Mouse (Mus musculus) hindbrain, embryonic 14.5 days (tissue): Measurements from ENCODE around the gene Kcnh6. TPM values are rescaled to one million over a fixed set of nuclear protein-coding genes. Genes with fewer than 3 reads are reported as not detected.

Experiments
- ATAC-seq: fragments of 200-750 bp; cut with Nextera tagmentation; 2 replicates; pipeline ENCODE4 v1.8.0; 2017; ENCODE audit warnings: moderate number of reproducible peaks, mild to moderate bottlenecking, moderate TSS enrichment, moderate library complexity; ENCODE audit not compliant: low FRiP score
- DNase-seq: peaks from one replicate; pipeline ENCODE4 v3.0.0-alpha.2; 2015; ENCODE audit warnings: low spot score
- H3K27ac ChIP-seq: fragments of 300-500 bp; sonication (generic); 2 replicates; pipeline ENCODE4 v1.5.1; 2014; ENCODE audit warnings: mild to moderate bottlenecking, moderate library complexity
- H3K27me3 ChIP-seq: fragments of 300-500 bp; sonication (generic); 2 replicates; pipeline ENCODE4 v1.6.1; 2014; ENCODE audit warnings: mild to moderate bottlenecking, low read length, mixed read lengths; ENCODE audit not compliant: control insufficient read depth, insufficient read depth
- H3K36me3 ChIP-seq: fragments of 300-500 bp; sonication (generic); replicated peaks from 2 replicates; pipeline ENCODE4 v1.6.1; 2014; ENCODE audit not compliant: control insufficient read depth, insufficient read depth
- H3K4me1 ChIP-seq: fragments of 300-500 bp; sonication (generic); replicated peaks from 2 replicates; pipeline ENCODE4 v1.6.1; 2014; ENCODE audit warnings: antibody characterized with exemption, low read length, mixed read lengths; ENCODE audit not compliant: control insufficient read depth, insufficient read depth
- H3K4me2 ChIP-seq: fragments of 300-500 bp; sonication (generic); replicated peaks from 2 replicates; pipeline ENCODE4 v1.6.1; 2014; ENCODE audit warnings: mild to moderate bottlenecking, moderate library complexity
- H3K4me3 ChIP-seq: fragments of 300-500 bp; sonication (generic); replicated peaks from 2 replicates; pipeline ENCODE4 v1.5.1; 2014; ENCODE audit warnings: mild to moderate bottlenecking, low read length
- H3K9ac ChIP-seq: fragments of 300-500 bp; sonication (generic); 2 replicates; pipeline ENCODE4 v1.6.1; 2014
- H3K9me3 ChIP-seq: fragments of 300-500 bp; sonication (generic); 2 replicates; pipeline ENCODE4 v1.6.1; 2016; ENCODE audit warnings: low read length; ENCODE audit not compliant: control insufficient read depth
- WGBS: fragments of 180-500 bp; shearing (Covaris S2); extraction: QIAGEN DNeasy Blood & Tissue Kit; methylation state at CpG from one replicate; pipeline ENCODE4 v1.1.7; 2014; 5-methylcytosine and 5-hydroxymethylcytosine counted together
- polyA plus RNA-seq: library from polyadenylated mRNA; unstranded; fragments of >200 nt; fragmentation: Nextera tagmentation; extraction: Ambion mirVana; gene quantifications from 2 replicates; pipeline ENCODE4 v1.2.1, GENCODE M21; 2014

The Kcnh6 gene
- polyA plus RNA-seq, 1 experiment from 2014 or later, result 2.3 TPM

- no peaks in the 10 kb centered on the region; the same call in 1 of the 2 replicates for H3K27me3 ChIP-seq
- 79% methylated on average over 3 of the region's 3 CpGs for WGBS
- no peaks in the 10 kb centered on the region for H3K36me3 ChIP-seq
- H3K4me3 ChIP-seq, result no peak overlapping the region
- no peaks in the 10 kb centered on the region for H3K4me1 ChIP-seq
- DNase-seq (no peak), ATAC-seq (no peak)
- no peak overlapping the region for H3K27ac ChIP-seq
- H3K9me3 ChIP-seq, result no peaks in the 10 kb centered on the region
- no peak overlapping the region for H3K9ac ChIP-seq
- no peak overlapping the region for H3K4me2 ChIP-seq
Observed at GRCm38 (mm10) chr11:105975050-105975449, 32.9 kb upstream of the Kcnh6 start.

DNA sequence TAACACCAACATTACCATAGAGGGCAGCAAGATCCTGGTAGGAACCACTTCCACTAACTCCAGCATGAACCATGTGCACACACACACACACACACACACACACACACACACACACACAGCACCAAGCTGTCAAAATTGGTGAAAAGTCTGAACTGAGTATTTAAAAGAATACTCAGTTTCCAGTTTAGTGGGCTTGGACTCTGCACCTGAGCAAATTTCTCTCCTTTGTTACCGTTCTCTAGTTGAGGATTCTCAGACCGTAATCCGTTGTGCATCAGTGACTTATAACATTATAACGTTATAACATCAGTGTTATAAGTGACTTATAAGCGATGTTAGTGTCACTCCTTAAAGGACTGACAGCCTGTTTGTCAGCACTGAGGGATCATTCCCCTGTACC is 32.3 kb upstream of the Kcnh6 start:
- ATAC-seq, result no peak
- 96% methylated on average over 5 of the region's 5 CpGs for WGBS
- Histone ChIP-seq H3K9me3 (no peaks in the 10 kb centered on the region), H3K27ac (no peak overlapping the region), H3K4me3 (no peak overlapping the region), H3K27me3 (no peaks in the 10 kb centered on the region), H3K4me1 (no peaks in the 10 kb centered on the region), H3K9ac (no peak overlapping the region), H3K4me2 (no peak overlapping the region), H3K36me3 (no peaks in the 10 kb centered on the region)
- no peak for DNase-seq

DNA sequence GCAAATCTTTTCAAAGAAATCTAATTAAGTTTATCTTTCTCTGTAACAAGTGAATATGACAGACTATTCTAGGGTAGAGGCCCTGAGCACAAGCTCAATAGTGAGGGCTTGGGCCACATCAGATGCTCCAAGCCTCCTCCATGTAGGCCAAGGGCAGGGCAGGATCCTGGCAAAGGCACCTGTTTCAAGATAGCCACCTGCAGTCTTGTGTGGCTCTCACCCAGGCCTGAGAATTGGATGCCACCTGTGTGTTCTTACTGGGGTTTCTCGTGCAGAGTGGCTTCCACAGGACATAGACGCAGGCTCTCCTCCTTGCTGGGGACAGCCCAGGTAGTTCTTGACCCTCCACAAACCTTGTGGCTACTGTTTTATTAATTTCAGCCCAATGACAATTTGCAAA is 29.7 kb upstream of the Kcnh6 start:
- Histone ChIP-seq H3K4me3 (no peak overlapping the region), H3K27ac (no peak overlapping the region), H3K4me1 (no peaks in the 10 kb centered on the region), H3K9ac (no peak overlapping the region), H3K9me3 (no peaks in the 10 kb centered on the region), H3K27me3 (no peaks in the 10 kb centered on the region), H3K4me2 (no peak overlapping the region), H3K36me3 (no peaks in the 10 kb centered on the region)
- ATAC-seq, result no peak
- WGBS, result 88% methylated on average over 2 of the region's 2 CpGs
- no peak for DNase-seq

- H3K36me3 ChIP-seq, result no peaks in the 10 kb centered on the region
- no peak overlapping the region for H3K27ac ChIP-seq
- H3K9ac ChIP-seq, result no peak overlapping the region
- no peak for DNase-seq
- no peak overlapping the region for H3K4me2 ChIP-seq
- 69% methylated on average over 5 of the region's 5 CpGs for WGBS
- no peaks in the 10 kb centered on the region for H3K9me3 ChIP-seq
- H3K27me3 ChIP-seq, result no peaks in the 10 kb centered on the region
- no peak overlapping the region for H3K4me3 ChIP-seq
- H3K4me1 ChIP-seq, result no peaks in the 10 kb centered on the region
- ATAC-seq, result no peak
Observed at GRCm38 (mm10) chr11:105978634-105979033, 29.3 kb upstream of the Kcnh6 start.

GRCm38 (mm10) chr11:105984452-105984851 is 23.5 kb upstream of the Kcnh6 start:
- Histone ChIP-seq H3K4me3 (no peak overlapping the region), H3K4me2 (no peak overlapping the region), H3K9me3 (no peaks in the 10 kb centered on the region), H3K9ac (no peak overlapping the region), H3K27me3 (no peaks in the 10 kb centered on the region), H3K27ac (no peak overlapping the region), H3K4me1 (no peaks in the 10 kb centered on the region), H3K36me3 (no peaks in the 10 kb centered on the region)
- ATAC-seq (no peak), DNase-seq (no peak)
- WGBS, result 53% methylated on average over 4 of the region's 4 CpGs

GRCm38 (mm10) chr11:105987446-105987845 is 20.5 kb upstream of the Kcnh6 start:
- no peak for DNase-seq
- WGBS, result 76% methylated on average over 6 of the region's 6 CpGs
- Histone ChIP-seq H3K9me3 (no peaks in the 10 kb centered on the region), H3K4me1 (no peaks in the 10 kb centered on the region), H3K27me3 (no peaks in the 10 kb centered on the region), H3K36me3 (no peaks in the 10 kb centered on the region), H3K4me2 (no peak overlapping the region), H3K9ac (no peak overlapping the region), H3K4me3 (no peak overlapping the region), H3K27ac (no peak overlapping the region)
- no peak for ATAC-seq

DNA sequence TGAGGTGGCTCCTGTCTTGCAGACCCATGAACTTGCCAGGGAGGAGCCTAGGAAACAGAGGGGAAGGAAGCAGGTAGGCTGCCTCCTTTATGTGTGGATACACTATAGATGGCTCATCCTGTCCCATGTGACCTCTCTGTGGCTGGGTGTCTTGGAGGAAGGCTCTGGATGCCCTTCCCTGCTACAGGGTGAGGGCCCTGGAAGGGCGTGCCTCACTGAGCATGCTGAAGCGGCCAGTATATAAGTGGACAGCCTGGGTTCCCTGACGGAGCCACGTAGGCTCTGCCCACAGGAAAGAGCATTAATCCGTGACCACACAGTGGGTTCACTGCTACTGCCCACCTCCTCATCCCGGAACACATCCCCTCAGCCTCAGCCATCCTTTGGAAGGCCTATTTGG is 18.5 kb upstream of the Kcnh6 start:
- 85% methylated on average over 6 of the region's 6 CpGs for WGBS
- ATAC-seq (no peak), DNase-seq (no peak)
- Histone ChIP-seq H3K4me2 (no peak overlapping the region), H3K9ac (no peak overlapping the region), H3K9me3 (no peaks in the 10 kb centered on the region), H3K27ac (no peak overlapping the region), H3K4me1 (no peaks in the 10 kb centered on the region), H3K27me3 (no peaks in the 10 kb centered on the region), H3K4me3 (no peak overlapping the region), H3K36me3 (no peaks in the 10 kb centered on the region)

GRCm38 (mm10) chr11:105990231-105990630 is 17.7 kb upstream of the Kcnh6 start:
- DNase-seq (no peak), ATAC-seq (no peak)
- Histone ChIP-seq H3K4me2 (no peak overlapping the region), H3K9ac (no peak overlapping the region), H3K4me1 (no peaks in the 10 kb centered on the region), H3K36me3 (no peaks in the 10 kb centered on the region), H3K9me3 (no peaks in the 10 kb centered on the region), H3K27ac (no peak overlapping the region), H3K4me3 (no peak overlapping the region), H3K27me3 (no peaks in the 10 kb centered on the region)
- 61% methylated on average over 2 of the region's 2 CpGs for WGBS

DNA sequence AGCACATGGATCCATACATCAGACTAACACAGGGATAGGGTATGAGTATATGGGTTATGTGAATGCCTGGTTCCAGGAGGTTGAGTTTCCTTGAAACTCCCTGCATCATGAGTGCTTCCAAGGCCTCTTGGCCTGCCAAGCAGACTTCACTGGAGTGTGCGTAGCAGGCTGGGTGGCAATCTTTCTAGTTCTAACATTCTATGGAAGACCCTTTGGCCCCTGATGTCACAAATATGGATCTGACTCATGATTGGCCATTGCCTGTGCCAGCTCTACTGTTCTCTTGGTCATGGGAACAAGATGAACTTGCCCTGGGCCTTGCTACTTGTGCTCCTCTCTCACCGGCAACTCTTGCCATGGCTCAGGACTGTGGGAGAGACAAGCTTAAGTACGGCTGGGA is 13.5 kb upstream of the Kcnh6 start, which contains the start of gene Ace3:
Ace3 (plus strand) TSS at position 301 of the 400 bp plus-strand sequence.
- no peaks in the 10 kb centered on the region for H3K36me3 ChIP-seq
- no peak within 1 kb of the TSS for H3K9ac ChIP-seq
- H3K27ac ChIP-seq, result no peak within 1 kb of the TSS
- no peak within 1 kb of the TSS for H3K4me3 ChIP-seq
- H3K4me2 ChIP-seq, result no peak within 1 kb of the TSS
- ATAC-seq (no peak), DNase-seq (no peak)
- WGBS, result 96% methylated on average over 3 of the region's 3 CpGs
- H3K4me1 ChIP-seq, result no peaks in the 10 kb centered on the region
- H3K9me3 ChIP-seq, result no peaks in the 10 kb centered on the region
- H3K27me3 ChIP-seq, result no peaks in the 10 kb centered on the region

DNA sequence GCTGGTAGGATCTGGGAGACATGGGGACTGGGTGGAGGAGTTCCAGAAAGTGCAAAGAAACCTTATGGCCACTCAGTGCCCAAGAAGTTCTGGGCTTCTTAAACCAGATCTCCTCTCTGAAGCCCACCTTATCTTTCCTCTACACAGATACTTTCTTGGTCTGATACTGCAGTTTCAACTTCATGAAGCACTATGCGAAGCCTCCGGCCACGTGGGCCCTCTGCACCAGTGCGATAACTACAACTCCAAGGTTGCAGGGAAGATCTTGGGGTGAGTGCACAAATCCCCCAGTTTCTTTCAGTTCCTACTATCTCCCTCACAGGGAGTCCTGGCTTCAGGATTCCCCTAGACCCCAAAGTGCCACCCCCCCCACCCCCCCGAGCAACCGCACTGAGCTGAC is 7.9 kb upstream of the Kcnh6 start:
- WGBS, result 99% methylated on average over 6 of the region's 6 CpGs

More for the DNA sequence above, 7.9 kb upstream of the Kcnh6 start:
- no peak for ATAC-seq
- Histone ChIP-seq H3K4me3 (no peak overlapping the region), H3K36me3 (no peaks in the 10 kb centered on the region), H3K27ac (no peak overlapping the region), H3K27me3 (no peaks in the 10 kb centered on the region), H3K4me1 (no peaks in the 10 kb centered on the region), H3K9me3 (no peaks in the 10 kb centered on the region), H3K4me2 (no peak overlapping the region), H3K9ac (no peak overlapping the region)
- no peak for DNase-seq
